Mouse (Mus musculus) erythroblast, embryonic 14.5 days (primary cell): ENCODE results near the gene Ctnnd1. TPM values are rescaled to one million over a fixed set of nuclear protein-coding genes. Genes with fewer than 3 reads are reported as not detected.

Experiments
- H3K27me3 ChIP-seq: 2 replicates; pipeline ENCODE4 v1.6.1; 2012; ENCODE audit warnings: inconsistent platforms; ENCODE audit not compliant: control insufficient read depth
- H3K36me3 ChIP-seq: 2 replicates; pipeline ENCODE4 v1.6.1; 2012; ENCODE audit warnings: mild to moderate bottlenecking, inconsistent platforms; ENCODE audit not compliant: control insufficient read depth
- H3K4me1 ChIP-seq: 2 replicates; pipeline ENCODE4 v1.6.1; 2012; ENCODE audit warnings: inconsistent platforms; ENCODE audit not compliant: control insufficient read depth
- H3K4me3 ChIP-seq: replicated peaks from 2 replicates; pipeline ENCODE3; 2012; ENCODE audit warnings: moderate library complexity, mild to moderate bottlenecking, inconsistent platforms
- H3K9me3 ChIP-seq: 2 replicates; pipeline ENCODE4 v1.6.1; 2012; ENCODE audit warnings: low read length, inconsistent platforms, mixed read lengths; ENCODE audit not compliant: control insufficient read depth
- GATA1 ChIP-seq: IDR thresholded peaks from 2 replicates; pipeline ENCODE4 v1.6.1; 2012; ENCODE audit warnings: low read length, inconsistent platforms, mixed read lengths
- TAL1 ChIP-seq: IDR thresholded peaks from 3 replicates; pipeline ENCODE4 v1.6.1; 2012; ENCODE audit warnings: low read length, inconsistent platforms, mixed read lengths
- polyA plus RNA-seq: library from polyadenylated mRNA; stranded (reverse); fragments of >175 nt; gene quantifications from 2 replicates; pipeline ENCODE4 v1.2.3, GENCODE M21; 2012

Gene Ctnnd1
- polyA plus RNA-seq, 1 experiment: 0.29 TPM

DNA sequence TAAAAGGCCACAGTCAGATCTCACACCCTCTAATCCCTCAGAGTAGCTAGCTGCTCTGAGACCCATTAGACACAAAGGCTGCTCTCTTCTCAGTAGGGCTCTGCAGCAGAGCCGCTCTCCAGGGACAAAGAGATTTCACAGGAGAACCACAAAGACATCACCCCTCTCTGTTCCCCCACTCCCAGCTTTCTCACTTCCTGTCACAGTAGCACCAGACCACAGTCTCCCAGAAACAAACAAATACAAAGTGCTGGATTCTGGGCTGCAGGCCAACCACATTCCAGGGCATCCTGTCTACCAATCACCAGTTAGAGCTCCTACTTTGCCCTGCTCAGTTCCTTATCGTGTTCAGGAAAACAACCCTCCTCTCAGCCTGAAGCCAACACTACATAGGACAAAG lies 15.0 kb downstream of the Ctnnd1 start:
- Histone ChIP-seq H3K36me3 (peaks cover 3% of the 10 kb centered on the region), H3K4me3 (no peak overlapping the region), H3K27me3 (no peaks in the 10 kb centered on the region), H3K4me1 (peaks cover 42% of the 10 kb centered on the region), H3K9me3 (no peaks in the 10 kb centered on the region)
- TF ChIP-seq GATA1: no peak
- no peak for TF ChIP-seq TAL1

DNA sequence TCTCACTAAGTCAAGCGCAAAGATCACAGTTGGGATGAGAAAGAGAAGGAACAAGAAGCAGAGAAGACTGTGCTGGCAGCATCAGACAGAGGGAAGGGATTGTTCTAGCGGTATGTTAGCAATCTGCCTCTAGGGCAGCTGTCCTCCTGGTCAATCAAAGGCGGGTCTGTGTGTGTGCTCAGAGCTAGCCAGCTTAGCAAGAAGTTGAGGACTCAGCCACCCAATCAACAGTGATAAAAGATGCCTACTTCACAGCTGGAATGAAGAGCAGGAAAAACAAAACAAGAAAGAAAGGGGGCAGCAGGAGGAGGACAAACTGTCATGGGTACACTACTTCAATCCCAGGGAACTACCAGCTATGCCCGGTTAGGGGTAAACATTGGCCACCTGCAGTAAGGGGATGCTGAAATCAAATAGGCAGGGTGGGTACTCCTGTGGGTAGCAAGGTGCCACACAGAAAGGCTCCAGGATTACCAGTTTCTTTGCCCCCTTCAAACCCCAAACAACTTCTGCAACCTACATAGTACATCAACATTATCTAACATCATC lies 15.6 kb downstream of the Ctnnd1 start:
- Histone ChIP-seq H3K4me3 (no peak overlapping the region), H3K27me3 (no peaks in the 10 kb centered on the region), H3K36me3 (peaks cover 3% of the 10 kb centered on the region), H3K4me1 (peaks cover 41% of the 10 kb centered on the region), H3K9me3 (no peaks in the 10 kb centered on the region)
- no peak for TF ChIP-seq TAL1
- TF ChIP-seq GATA1: no peak

DNA sequence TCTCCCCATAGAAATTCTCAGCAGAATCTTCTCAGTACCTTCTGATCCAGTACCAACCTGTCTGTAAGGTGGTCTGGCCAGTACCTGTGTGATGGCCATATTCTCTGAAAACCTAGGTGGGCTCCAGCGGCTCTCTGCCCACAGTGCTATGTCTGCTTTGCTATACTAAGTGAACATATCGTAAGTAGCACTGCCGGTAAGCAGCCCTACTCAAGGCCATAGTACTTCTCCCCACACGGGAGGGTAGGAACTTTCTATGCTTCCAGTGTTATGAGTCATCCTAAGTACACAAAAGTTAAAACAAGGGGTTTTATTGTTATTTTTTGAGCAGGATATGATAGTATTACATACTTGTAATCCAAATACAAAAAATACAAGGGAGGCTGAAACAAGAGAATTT lies 16.6 kb downstream of the Ctnnd1 start:
- H3K36me3 ChIP-seq: peaks cover 4% of the 10 kb centered on the region
- H3K4me3 ChIP-seq: no peak overlapping the region
- TF ChIP-seq GATA1 (no peak), TAL1 (no peak)
- no peaks in the 10 kb centered on the region for H3K27me3 ChIP-seq
- no peaks in the 10 kb centered on the region for H3K9me3 ChIP-seq
- peaks cover 38% of the 10 kb centered on the region for H3K4me1 ChIP-seq

DNA sequence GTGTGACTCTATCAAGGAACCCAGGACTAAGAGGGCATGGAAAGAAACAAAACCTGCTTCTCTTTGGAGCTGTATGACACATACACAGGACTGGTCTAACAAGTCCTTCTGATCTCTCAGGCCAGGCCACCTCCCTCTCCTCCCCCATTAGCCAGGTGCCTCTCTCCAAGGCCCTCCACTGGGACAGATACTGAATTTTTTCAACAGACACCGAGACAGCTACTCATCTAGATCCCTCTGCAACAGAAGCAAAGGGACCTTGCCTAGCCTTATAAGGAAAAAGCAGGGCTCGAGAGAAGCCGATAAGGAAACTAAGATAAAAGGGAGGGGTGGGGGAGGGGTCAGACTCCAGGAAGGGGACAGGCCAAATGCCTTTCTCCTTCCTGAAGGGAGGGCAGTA lies 17.6 kb downstream of the Ctnnd1 start:
- H3K4me3 ChIP-seq: no peak overlapping the region

DNA sequence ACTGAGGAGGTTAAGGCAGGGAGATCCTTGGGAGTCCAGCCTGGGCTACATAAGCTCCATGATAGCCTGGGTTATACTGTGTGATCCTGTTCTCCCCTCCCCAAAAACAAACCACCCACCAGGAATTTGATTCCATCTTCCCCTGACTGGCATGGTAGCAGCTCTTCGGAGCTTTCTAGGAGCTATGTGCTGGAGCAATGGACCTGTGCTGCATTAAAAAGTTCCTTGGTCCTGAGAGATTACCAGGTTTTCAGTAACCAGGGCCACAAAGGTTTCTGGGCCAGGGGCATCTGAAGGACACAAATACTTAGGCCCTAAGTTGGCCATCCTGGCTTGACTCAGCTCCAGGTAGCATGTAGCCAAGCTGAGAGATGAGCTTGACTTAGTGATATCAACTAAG lies 18.6 kb downstream of the Ctnnd1 start:
- Histone ChIP-seq H3K27me3 (no peaks in the 10 kb centered on the region), H3K36me3 (peaks cover 5% of the 10 kb centered on the region), H3K4me3 (no peak overlapping the region), H3K4me1 (peaks cover 33% of the 10 kb centered on the region), H3K9me3 (no peaks in the 10 kb centered on the region)
- TF ChIP-seq TAL1 (no peak), GATA1 (no peak)

More for the DNA sequence above, 17.6 kb downstream of the Ctnnd1 start:
- Histone ChIP-seq H3K36me3 (peaks cover 5% of the 10 kb centered on the region), H3K9me3 (no peaks in the 10 kb centered on the region), H3K27me3 (no peaks in the 10 kb centered on the region), H3K4me1 (peaks cover 36% of the 10 kb centered on the region)
- TF ChIP-seq GATA1 (no peak), TAL1 (no peak)

DNA sequence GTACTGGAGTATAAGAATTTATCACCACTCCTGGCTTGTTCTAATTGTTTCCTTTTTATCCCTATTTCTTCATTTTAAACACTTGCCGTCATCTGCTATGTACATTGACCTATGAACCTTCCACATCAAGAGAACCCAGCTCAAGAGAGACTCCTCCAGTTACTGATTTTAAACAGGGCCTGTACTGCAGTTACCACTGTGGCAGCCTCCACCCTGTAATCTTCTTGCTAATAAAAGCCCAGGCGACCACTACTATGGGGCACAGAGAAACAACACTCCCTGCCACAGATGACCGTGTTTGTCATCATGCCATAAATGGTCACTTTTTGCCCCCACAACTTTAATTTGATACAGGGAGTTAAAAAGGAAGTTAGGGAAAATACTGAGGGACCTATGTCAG lies 23.5 kb downstream of the Ctnnd1 start:
- peaks cover 2% of the 10 kb centered on the region; the same call in 1 of the 2 replicates for H3K4me1 ChIP-seq
- H3K36me3 ChIP-seq: peaks cover 12% of the 10 kb centered on the region
- H3K9me3 ChIP-seq: no peaks in the 10 kb centered on the region
- TF ChIP-seq TAL1 (no peak), GATA1 (no peak)
- no peak overlapping the region for H3K4me3 ChIP-seq
- no peaks in the 10 kb centered on the region for H3K27me3 ChIP-seq

DNA sequence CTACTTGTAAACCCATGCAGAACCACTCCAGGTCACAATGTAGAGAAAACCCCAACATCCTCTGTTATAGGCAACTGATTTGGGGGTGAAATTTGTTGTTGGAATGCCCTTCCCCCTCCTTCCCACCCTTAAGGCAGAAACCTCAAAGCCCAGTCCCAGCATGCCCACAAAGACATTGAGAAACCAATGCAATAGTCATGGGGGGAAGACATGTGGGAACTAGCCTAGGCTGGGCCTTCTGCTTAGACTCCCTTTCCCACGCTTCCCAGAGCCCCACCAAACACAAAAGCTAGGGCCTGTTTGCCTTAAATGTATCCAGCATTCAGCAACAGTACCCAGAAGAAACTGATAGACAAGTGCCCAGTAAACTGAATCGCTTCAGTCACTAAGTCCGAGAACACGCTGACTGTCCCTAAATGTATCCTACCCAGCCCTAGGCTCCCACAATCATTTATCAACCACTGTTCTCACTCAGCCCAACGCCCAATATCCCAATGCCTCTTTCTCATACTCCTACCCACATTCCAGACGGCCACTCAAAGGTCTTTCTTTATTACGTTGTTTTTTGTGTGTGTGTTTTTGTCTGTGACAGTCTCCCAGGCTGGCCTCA lies 24.1 kb downstream of the Ctnnd1 start:
- Histone ChIP-seq H3K9me3 (no peaks in the 10 kb centered on the region), H3K4me3 (no peak overlapping the region), H3K4me1 (peaks cover 2% of the 10 kb centered on the region; the same call in 1 of the 2 replicates), H3K27me3 (no peaks in the 10 kb centered on the region), H3K36me3 (peaks cover 11% of the 10 kb centered on the region)
- TF ChIP-seq GATA1 (no peak), TAL1 (no peak)

DNA sequence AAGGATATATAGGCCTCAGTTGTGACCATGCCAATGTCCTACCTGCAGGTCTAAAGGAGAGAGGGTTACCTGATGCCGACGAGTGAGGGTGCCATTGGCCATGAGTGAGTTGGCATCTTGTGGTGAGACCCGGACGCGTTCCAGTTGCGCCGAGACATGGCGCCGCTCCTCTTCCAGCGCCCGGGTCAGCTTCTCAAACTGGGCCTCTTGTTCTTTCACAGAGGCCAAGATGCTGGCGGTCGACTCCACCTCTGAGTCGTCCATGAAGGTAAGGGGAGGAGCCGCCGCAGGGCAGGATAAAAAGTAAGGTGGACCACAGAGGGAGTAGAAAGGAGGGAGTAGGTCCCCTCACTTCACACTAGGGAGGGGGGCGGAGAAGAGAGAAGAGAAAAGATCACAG lies 26.4 kb downstream of the Ctnnd1 start:
- Histone ChIP-seq H3K36me3 (peaks cover 31% of the 10 kb centered on the region), H3K4me1 (peaks cover 2% of the 10 kb centered on the region; the same call in 1 of the 2 replicates), H3K9me3 (no peaks in the 10 kb centered on the region), H3K27me3 (no peaks in the 10 kb centered on the region), H3K4me3 (no peak overlapping the region)
- no peak for TF ChIP-seq GATA1
- no peak for TF ChIP-seq TAL1

DNA sequence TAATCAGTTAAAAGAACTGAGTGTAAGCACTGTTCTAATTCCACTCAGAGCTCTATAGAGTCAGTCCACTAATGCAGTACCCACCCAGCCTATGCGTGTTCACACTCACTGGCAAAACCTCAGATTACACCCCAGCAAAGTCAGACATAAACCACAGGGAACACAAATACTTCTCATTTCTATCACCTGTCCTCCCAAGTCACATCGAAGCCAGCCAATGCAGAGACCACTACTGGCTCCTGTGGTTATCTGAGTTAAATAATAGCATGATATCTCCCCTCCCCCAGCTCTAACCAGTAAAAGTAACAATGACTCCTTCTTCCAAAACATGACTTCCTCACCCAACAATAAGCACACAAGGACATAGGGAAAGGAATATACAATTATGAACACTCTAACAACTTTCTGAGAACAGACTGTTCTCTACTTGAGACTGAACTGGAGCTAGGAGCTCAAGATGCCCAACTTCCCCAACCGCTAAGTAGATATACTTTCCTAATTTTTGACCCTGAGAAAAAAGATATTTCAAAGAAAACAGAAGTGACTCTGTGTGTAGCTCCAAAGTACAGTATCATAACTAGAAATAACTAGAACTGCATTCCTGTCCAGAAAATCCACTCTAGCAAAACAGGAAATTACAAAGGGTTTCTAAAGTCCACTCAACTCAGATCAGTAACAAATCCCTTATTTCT lies 27.0 kb downstream of the Ctnnd1 start:
- Histone ChIP-seq H3K9me3 (no peaks in the 10 kb centered on the region), H3K27me3 (no peaks in the 10 kb centered on the region), H3K4me1 (peaks cover 2% of the 10 kb centered on the region; the same call in 1 of the 2 replicates), H3K4me3 (no peak overlapping the region), H3K36me3 (peaks cover 33% of the 10 kb centered on the region)
- TF ChIP-seq GATA1: no peak
- no peak for TF ChIP-seq TAL1
